Mouse (Mus musculus) CH12.LX (cell line): Measurements from ENCODE around the gene Phf7.

Source experiments
- CTCF ChIP-seq, 2 experiments: IDR thresholded peaks in 1 of 2; conservative IDR thresholded peaks in 1 of 2; 2 replicates each; pipeline ENCODE4 v1.5.1; 2011 to 2012; ENCODE audit warnings: low read depth in 2 of 2, low read length in 2 of 2, improper control_type of control experiment in 1 of 2, inconsistent platforms in 1 of 2, mild to moderate bottlenecking in 1 of 2, moderate library complexity in 1 of 2
- E2F4 ChIP-seq: IDR thresholded peaks from 2 replicates; pipeline ENCODE4 v1.6.1; 2011; ENCODE audit warnings: low read depth, low read length, improper control_type of control experiment; ENCODE audit not compliant: insufficient replicate concordance
- EP300 ChIP-seq: IDR thresholded peaks from 2 replicates; pipeline ENCODE4 v1.6.1; 2011; ENCODE audit warnings: low read length, improper control_type of control experiment
- HCFC1 ChIP-seq: IDR thresholded peaks from 2 replicates; pipeline ENCODE4 v1.6.1; 2012; ENCODE audit warnings: low read depth, mild to moderate bottlenecking, inconsistent platforms, low read length, improper control_type of control experiment
- JUN ChIP-seq: IDR thresholded peaks from 2 replicates; pipeline ENCODE4 v1.6.1; 2011; ENCODE audit warnings: low read depth, mild to moderate bottlenecking, low read length, improper control_type of control experiment, moderate library complexity; ENCODE audit not compliant: insufficient read depth
- JUND ChIP-seq: conservative IDR thresholded peaks from 2 replicates; pipeline ENCODE4 v1.6.1; 2011; ENCODE audit warnings: low read depth, low read length, improper control_type of control experiment
- MAX ChIP-seq: IDR thresholded peaks from 2 replicates; pipeline ENCODE4 v1.6.1; 2011; ENCODE audit warnings: low read length, improper control_type of control experiment
- MYC ChIP-seq: IDR thresholded peaks from 2 replicates; pipeline ENCODE4 v1.6.1; 2011; ENCODE audit warnings: low read depth, mild to moderate bottlenecking, improper control_type of control experiment, low read length
- POLR2A ChIP-seq: IDR thresholded peaks from 2 replicates; pipeline ENCODE4 v1.6.1; 2011; ENCODE audit warnings: low read depth, mild to moderate bottlenecking, improper control_type of control experiment, low read length
- TCF12 ChIP-seq: IDR thresholded peaks from 2 replicates; pipeline ENCODE4 v1.6.1; 2014; ENCODE audit warnings: low read depth, mild to moderate bottlenecking, inconsistent platforms, low read length, improper control_type of control experiment
- USF1 ChIP-seq: IDR thresholded peaks from 2 replicates; pipeline ENCODE4 v1.6.1; 2014; ENCODE audit warnings: low read depth, mild to moderate bottlenecking, inconsistent platforms, low read length, improper control_type of control experiment
- ZKSCAN1 ChIP-seq: IDR thresholded peaks from 2 replicates; pipeline ENCODE4 v1.6.1; 2012; ENCODE audit warnings: low read depth, inconsistent platforms, low read length, improper control_type of control experiment, borderline replicate concordance

- no peak for TF ChIP-seq POLR2A
- no peak for TF ChIP-seq TCF12
- TF ChIP-seq EP300 = no peak
- TF ChIP-seq E2F4 = no peak
- TF ChIP-seq ZKSCAN1 = no peak
- TF ChIP-seq HCFC1 = no peak
- no peak for TF ChIP-seq JUN
- TF ChIP-seq MYC = no peak
- no peak for TF ChIP-seq USF1
- no peak for TF ChIP-seq CTCF (conservative IDR thresholded peaks at IDR 0.05 in 1 of 2, IDR thresholded peaks at IDR 0.05 in 1 of 2; ENCODE audit: low read depth in 2 of 2, low read length in 2 of 2)
- TF ChIP-seq MAX = no peak
- no peak for TF ChIP-seq JUND
Observed at GRCm38 (mm10) chr14:31244777-31245176, 6.3 kb downstream of the Phf7 start.
